Mouse (Mus musculus) CH12.LX (cell line): ENCODE results near the gene Prkcsh. TPM values are rescaled to one million over a fixed set of nuclear protein-coding genes. Genes with fewer than 3 reads are reported as not detected.

ENCODE experiments used
- DNase-seq: peaks from one replicate; pipeline ENCODE4 v3.0.0-alpha.2; 2013; ENCODE audit errors: extremely low read depth
- H3K27ac ChIP-seq: 2 replicates; pipeline ENCODE4 v1.5.1; 2012; ENCODE audit warnings: low read depth, mild to moderate bottlenecking, control low read depth, moderate library complexity; ENCODE audit not compliant: insufficient read depth
- H3K27me3 ChIP-seq: replicated peaks from 2 replicates; pipeline ENCODE3; 2012; ENCODE audit warnings: inconsistent platforms
- H3K36me3 ChIP-seq, 2 experiments: replicated peaks in 1 of 2; 2 replicates each; pipeline versions ENCODE3 to v1.6.1; 2012; ENCODE audit warnings: inconsistent platforms in 1 of 2, low read length in 1 of 2, mild to moderate bottlenecking in 1 of 2, mixed read lengths in 1 of 2, moderate library complexity in 1 of 2; ENCODE audit not compliant: control insufficient read depth in 1 of 2, insufficient read depth in 1 of 2
- H3K4me1 ChIP-seq, 2 experiments: 2 replicates each; pipeline ENCODE4 v1.6.1; 2012; ENCODE audit warnings: inconsistent platforms in 1 of 2, moderate library complexity in 1 of 2; ENCODE audit not compliant: insufficient read depth in 2 of 2, control insufficient read depth in 1 of 2
- H3K4me2 ChIP-seq: 2 replicates; pipeline ENCODE4 v1.6.1; 2012; ENCODE audit warnings: low read depth, mild to moderate bottlenecking, control low read depth; ENCODE audit not compliant: poor library complexity, insufficient read depth, severe bottlenecking
- H3K4me3 ChIP-seq, 3 experiments: fragments of 150-350 bp in 1 of 3; sonication (generic) in 1 of 3; replicated peaks in 1 of 3; 2 replicates each; pipeline versions ENCODE3 to v1.5.1; 2011 to 2012; ENCODE audit warnings: low read depth in 2 of 3, low read length in 2 of 3, mild to moderate bottlenecking in 2 of 3, moderate library complexity in 2 of 3, control low read depth in 1 of 3, improper control_type of control experiment in 1 of 3, inconsistent platforms in 1 of 3, mixed read lengths in 1 of 3; ENCODE audit not compliant: poor library complexity in 1 of 3
- H3K79me2 ChIP-seq: replicated peaks from 2 replicates; pipeline ENCODE4 v1.6.1; 2012; ENCODE audit warnings: mild to moderate bottlenecking, moderate library complexity; ENCODE audit not compliant: control insufficient read depth, poor library complexity, insufficient read depth, severe bottlenecking; ENCODE audit errors: extremely low read depth
- H3K9ac ChIP-seq: 2 replicates; pipeline ENCODE4 v1.6.1; 2012; ENCODE audit warnings: low read depth, mild to moderate bottlenecking, control low read depth, moderate library complexity; ENCODE audit not compliant: insufficient read depth
- H3K9me3 ChIP-seq: replicated peaks from 2 replicates; pipeline ENCODE3; 2012; ENCODE audit warnings: low read length, inconsistent platforms, mixed read lengths
- BHLHE40 ChIP-seq: IDR thresholded peaks from 2 replicates; pipeline ENCODE4 v1.6.1; 2011; ENCODE audit warnings: mild to moderate bottlenecking, low read depth, low read length, improper control_type of control experiment
- CHD1 ChIP-seq: IDR thresholded peaks from 2 replicates; pipeline ENCODE4 v1.6.1; 2012; ENCODE audit warnings: low read depth, low read length, improper control_type of control experiment, inconsistent platforms
- E2F4 ChIP-seq: IDR thresholded peaks from 2 replicates; pipeline ENCODE4 v1.6.1; 2011; ENCODE audit warnings: low read depth, low read length, improper control_type of control experiment; ENCODE audit not compliant: insufficient replicate concordance
- ETS1 ChIP-seq: conservative IDR thresholded peaks from 2 replicates; pipeline ENCODE4 v1.6.1; 2012; ENCODE audit warnings: low read depth, mild to moderate bottlenecking, inconsistent platforms, low read length, improper control_type of control experiment, moderate library complexity
- GABPA ChIP-seq: IDR thresholded peaks from 2 replicates; pipeline ENCODE4 v1.6.1; 2012; ENCODE audit warnings: low read depth, low read length, improper control_type of control experiment, inconsistent platforms; ENCODE audit not compliant: insufficient replicate concordance
- IRF4 ChIP-seq: IDR thresholded peaks from 2 replicates; pipeline ENCODE4 v1.6.1; 2014; ENCODE audit warnings: low read depth, mild to moderate bottlenecking, inconsistent platforms, low read length, improper control_type of control experiment
- JUN ChIP-seq: IDR thresholded peaks from 2 replicates; pipeline ENCODE4 v1.6.1; 2011; ENCODE audit warnings: low read depth, mild to moderate bottlenecking, low read length, improper control_type of control experiment, moderate library complexity; ENCODE audit not compliant: insufficient read depth
- JUND ChIP-seq: conservative IDR thresholded peaks from 2 replicates; pipeline ENCODE4 v1.6.1; 2011; ENCODE audit warnings: low read depth, low read length, improper control_type of control experiment
- MAFK ChIP-seq: IDR thresholded peaks from 2 replicates; pipeline ENCODE4 v1.6.1; 2011; ENCODE audit warnings: low read length, improper control_type of control experiment; ENCODE audit not compliant: insufficient replicate concordance
- MAX ChIP-seq: IDR thresholded peaks from 2 replicates; pipeline ENCODE4 v1.6.1; 2011; ENCODE audit warnings: low read length, improper control_type of control experiment
- MAZ ChIP-seq: IDR thresholded peaks from 2 replicates; pipeline ENCODE4 v1.6.1; 2012; ENCODE audit warnings: low read depth, mild to moderate bottlenecking, inconsistent platforms, low read length, improper control_type of control experiment, moderate library complexity
- MEF2A ChIP-seq: IDR thresholded peaks from 2 replicates; pipeline ENCODE4 v1.6.1; 2014; ENCODE audit warnings: low read depth, mild to moderate bottlenecking, inconsistent platforms, low read length, improper control_type of control experiment, borderline replicate concordance
- NRF1 ChIP-seq: IDR thresholded peaks from 2 replicates; pipeline ENCODE4 v1.6.1; 2014; ENCODE audit warnings: low read depth, mild to moderate bottlenecking, inconsistent platforms, low read length, improper control_type of control experiment, moderate library complexity
- PAX5 ChIP-seq: IDR thresholded peaks from 2 replicates; pipeline ENCODE4 v1.6.1; 2012; ENCODE audit warnings: low read length, inconsistent platforms, mixed read lengths
- POLR2A ChIP-seq: IDR thresholded peaks from 2 replicates; pipeline ENCODE4 v1.6.1; 2011; ENCODE audit warnings: low read depth, mild to moderate bottlenecking, improper control_type of control experiment, low read length
- POLR2AphosphoS2 ChIP-seq: IDR thresholded peaks from 2 replicates; pipeline ENCODE4 v1.6.1; 2011; ENCODE audit warnings: low read depth, low read length, improper control_type of control experiment
- SIN3A ChIP-seq: IDR thresholded peaks from 2 replicates; pipeline ENCODE4 v1.6.1; 2012; ENCODE audit warnings: low read length, improper control_type of control experiment, inconsistent platforms
- SMC3 ChIP-seq: IDR thresholded peaks from 2 replicates; pipeline ENCODE4 v1.6.1; 2011; ENCODE audit warnings: low read depth, low read length, improper control_type of control experiment
- TBP ChIP-seq: conservative IDR thresholded peaks from 2 replicates; pipeline ENCODE4 v1.6.1; 2011; ENCODE audit warnings: low read depth, low read length, improper control_type of control experiment
- TCF12 ChIP-seq: IDR thresholded peaks from 2 replicates; pipeline ENCODE4 v1.6.1; 2014; ENCODE audit warnings: low read depth, mild to moderate bottlenecking, inconsistent platforms, low read length, improper control_type of control experiment
- USF2 ChIP-seq: conservative IDR thresholded peaks from 2 replicates; pipeline ENCODE4 v1.6.1; 2011; ENCODE audit warnings: low read depth, low read length, improper control_type of control experiment
- ZC3H11A ChIP-seq: IDR thresholded peaks from 2 replicates; pipeline ENCODE4 v1.6.1; 2012; ENCODE audit warnings: low read depth, mild to moderate bottlenecking, inconsistent platforms, low read length, improper control_type of control experiment
- ZKSCAN1 ChIP-seq: IDR thresholded peaks from 2 replicates; pipeline ENCODE4 v1.6.1; 2012; ENCODE audit warnings: low read depth, inconsistent platforms, low read length, improper control_type of control experiment, borderline replicate concordance
- dilution Hi-C: fragments of 300-500 bp; cut with MboI; formaldehyde crosslinking; loops from 2 replicates; pipeline ENCODE4 v1.14.3; 2020; ENCODE audit warnings: low sequenced_read_pairs; ENCODE audit not compliant: extremely low pct_unique_long_range_greater_than_20kb, extremely low pct_ligation_motif_present
- in situ Hi-C: fragments of 300-500 bp; cut with MboI; formaldehyde crosslinking; loops from 3 replicates; pipeline ENCODE4 v1.14.3; 2019; ENCODE audit warnings: low sequenced_read_pairs, low pct_ligation_motif_present, low pct_unique_long_range_greater_than_20kb, mixed read lengths
- polyA plus RNA-seq: library from polyadenylated mRNA; unstranded; fragments of >175 nt; gene quantifications from 2 replicates; pipeline ENCODE4 v1.2.1, GENCODE M21; 2012; ENCODE audit warnings: low read depth; ENCODE audit not compliant: insufficient read length
- total RNA-seq, 2 experiments: library from RNA; depleted of rRNA; stranded (reverse); fragments of 300-350 nt in 1 of 2; fragments of >200 nt in 1 of 2; gene quantifications; 2 replicates each; pipeline ENCODE4 v1.2.3; 2012 to 2014

The Prkcsh gene
- total and polyA plus RNA-seq, 3 experiments: 72.1 to 160 (median 148) TPM

DNA sequence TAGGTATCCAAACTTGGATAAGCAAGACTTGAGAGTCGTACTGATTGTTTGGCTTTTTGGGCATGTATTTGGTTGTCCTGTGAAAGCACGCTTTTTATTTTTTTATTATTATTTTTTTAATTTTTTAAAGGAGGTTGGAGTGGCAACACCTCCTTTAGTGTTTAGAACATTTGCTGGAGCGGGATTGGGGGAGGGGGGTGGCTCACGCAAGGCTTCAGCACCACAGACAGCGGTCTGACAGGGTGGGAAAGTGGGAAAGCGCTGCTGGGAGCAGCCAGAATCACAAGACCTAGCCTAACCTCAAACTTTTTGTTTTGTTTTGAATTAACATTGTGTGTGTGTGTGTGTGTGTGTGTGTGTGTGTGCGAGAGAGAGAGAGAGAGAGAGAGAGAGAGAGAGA is 51.1 kb downstream of the Prkcsh start:
- Histone ChIP-seq H3K27me3 (no peaks in the 10 kb centered on the region), H3K36me3 (peaks cover 25 to 42% of the 10 kb centered on the region in 2 experiments), H3K79me2 (no peaks in the 10 kb centered on the region), H3K9me3 (peaks cover 2% of the 10 kb centered on the region), H3K4me2 (no peak overlapping the region), H3K4me3 (no peak overlapping the region), H3K4me1 (no peaks in the 10 kb centered on the region), H3K27ac (no peak overlapping the region), H3K9ac (no peak overlapping the region)
- dilution Hi-C loops: no loop called here
- TF ChIP-seq E2F4 (no peak), JUN (no peak), CHD1 (no peak), MAZ (no peak)
- DNase-seq: no peak
- in situ Hi-C loops: no loop called here

DNA sequence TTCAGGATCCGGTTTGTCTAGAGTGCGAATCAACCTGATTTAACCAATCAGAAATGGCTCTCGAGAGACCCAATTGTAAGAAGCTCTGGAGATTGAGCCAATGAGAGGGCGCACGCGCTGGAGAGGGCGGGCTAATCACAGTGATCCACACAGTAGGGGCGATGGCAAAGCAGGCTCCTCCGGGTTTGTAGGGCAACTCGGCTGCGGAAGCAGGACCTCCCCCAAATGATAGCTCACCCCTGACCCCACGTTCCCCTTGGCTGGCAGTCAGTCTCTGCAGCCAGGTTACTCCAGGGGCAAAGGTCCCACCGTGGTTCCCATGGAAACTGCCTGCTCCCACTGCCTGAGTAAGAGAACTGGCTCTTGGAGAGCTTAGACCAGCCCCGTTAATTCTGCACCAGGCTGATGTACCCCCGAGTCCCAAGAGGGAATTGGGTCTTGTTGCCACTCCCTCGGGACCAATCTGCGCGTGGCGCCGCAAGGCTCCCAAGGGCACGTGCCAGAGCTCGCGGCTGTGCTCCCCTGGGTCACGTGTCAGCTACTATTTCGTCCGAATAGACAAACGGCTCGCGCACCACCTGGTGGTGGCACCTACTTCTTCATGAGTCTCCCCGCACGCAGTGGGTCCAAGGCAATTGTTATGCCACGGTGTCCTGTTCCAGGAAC is 51.9 kb downstream of the Prkcsh start:
- DNase-seq: no peak
- Histone ChIP-seq H3K27ac (no peak overlapping the region), H3K9ac (no peak overlapping the region), H3K4me3 (no peak overlapping the region), H3K4me1 (no peaks in the 10 kb centered on the region), H3K79me2 (no peaks in the 10 kb centered on the region), H3K36me3 (peaks cover 29 to 51% of the 10 kb centered on the region in 2 experiments), H3K27me3 (no peaks in the 10 kb centered on the region)
- dilution Hi-C loops: no loop called here
- in situ Hi-C loops: no loop called here
- TF ChIP-seq MEF2A: no peak
- TF ChIP-seq BHLHE40: peak; percentile 79
- TF ChIP-seq MAX: 0 out of 2 replicates have a peak, but pooled peaks have one; percentile 20
- TF ChIP-seq, all 38 proteins: peak for 2
- H3K4me2 ChIP-seq: no peak overlapping the region
- peaks cover 2% of the 10 kb centered on the region for H3K9me3 ChIP-seq

DNA sequence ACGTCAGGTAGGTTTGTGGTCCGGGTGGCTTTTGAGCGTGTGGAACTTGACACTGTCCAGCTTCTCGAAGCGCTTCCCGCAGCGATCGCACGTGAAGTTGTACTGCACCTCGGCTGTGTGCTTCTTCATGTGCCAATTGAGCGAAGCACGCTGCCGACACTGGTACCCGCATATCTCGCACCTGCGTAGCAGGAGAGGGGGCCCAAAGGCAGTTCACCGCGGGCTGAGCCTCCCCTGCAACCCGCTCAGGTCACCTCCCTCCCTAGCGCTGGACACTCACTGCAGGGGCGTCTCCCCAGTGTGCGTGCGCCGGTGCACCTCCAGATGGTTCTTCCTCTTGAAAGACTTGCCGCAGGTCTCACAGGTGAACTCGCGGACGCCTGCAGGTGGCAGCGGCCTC is 53.1 kb downstream of the Prkcsh start:
- no peaks in the 10 kb centered on the region for H3K79me2 ChIP-seq
- no peak overlapping the region for H3K4me3 ChIP-seq
- TF ChIP-seq SIN3A (no peak), MAZ (no peak), USF2 (no peak), SMC3 (no peak), GABPA (no peak), JUN (no peak), MAFK (no peak), POLR2A (no peak), MAX (no peak), TCF12 (no peak), ETS1 (no peak), IRF4 (no peak), ZC3H11A (no peak), TBP (no peak), NRF1 (no peak), JUND (no peak), POLR2AphosphoS2 (no peak), ZKSCAN1 (no peak), PAX5 (no peak)
- no peak overlapping the region for H3K4me2 ChIP-seq
- peaks cover 32 to 57% of the 10 kb centered on the region in 2 experiments for H3K36me3 ChIP-seq
- no peak for DNase-seq
- peaks cover 2% of the 10 kb centered on the region for H3K9me3 ChIP-seq
- dilution Hi-C loops (no loop called here), in situ Hi-C loops (no loop called here)
- H3K27ac ChIP-seq: no peak overlapping the region
- no peaks in the 10 kb centered on the region for H3K27me3 ChIP-seq
- no peak overlapping the region for H3K9ac ChIP-seq
- H3K4me1 ChIP-seq: no peaks in the 10 kb centered on the region
